Mouse (Mus musculus): ENCODE data around the gene Olfr291.

Gene Olfr291

GRCm38 (mm10) chr7:84853253-84853652 is at the start of gene Olfr291:
Gene Olfr291, plus strand, starts transcription at chr7:84853553.
- DNase-seq (ENCODE audit: low spot score): no peak

GRCm38 (mm10) chr7:84805224-84805623 is 48.1 kb upstream of the Olfr291 start:
- DNase-seq (ENCODE audit: low spot score): no peak

GRCm38 (mm10) chr7:84806159-84806558 is 47.2 kb upstream of the Olfr291 start:
- DNase-seq (ENCODE audit: low spot score): no peak

GRCm38 (mm10) chr7:84884530-84884929 is 31.2 kb downstream of the Olfr291 start:
- no peak for DNase-seq (ENCODE audit: low spot score)

Measured in lung, postnatal 25 days (tissue).